9 mouse cellular contexts compared by ENCODE assay signal in genomic region chr7:4178438-4178837, GRCm38 (mm10). TPM values are rescaled to one million over a fixed set of nuclear protein-coding genes. Genes with fewer than 3 reads are reported as not detected.
A peak's percentile ranks its signal among the peaks of the same experiment; 100 is the strongest.
DNase-seq lines count a peak whose midpoint lies in the region; ATAC-seq and TF ChIP-seq lines count a peak whose summit lies in the region.
"Had no signal": no experiment of that assay in that cellular context is flagged by ENCODE, and none has a peak within 500 bp of the region (broad histone marks: within the 10 kb centered on the region; RNA-seq: fewer than 3 reads in every experiment).

No protein-coding gene starts in this region.

- peak; percentile 21 for DNase-seq in gastrocnemius, postnatal 14 days
- no peak for DNase-seq in gastrocnemius, adult 8-10 months (ENCODE audit: low spot score in 2 of 2)
- peak; percentile 77 for DNase-seq in 3T3-L1 (ENCODE audit: low read depth, low spot score)
- DNase-seq in brain, embryonic 14.5 days (ENCODE audit: low read depth): peak; percentile 11
- DNase-seq in limb, embryonic 10.5 days (ENCODE audit: low spot score): peak; percentile 49
- DNase-seq in spleen, postnatal 14 days (ENCODE audit: low spot score in 2 of 2): no peak
- no peak for DNase-seq in cerebellum, adult 8-10 months

- H3K4me1 ChIP-seq in limb, embryonic 10.5 days: no peaks in the 10 kb centered on the region

- TF ChIP-seq POLR2A in brain, embryonic 14.5 days (IDR thresholded peaks at IDR 0.05; ENCODE audit: borderline replicate concordance, extremely low read depth, insufficient read depth, insufficient read length, poor library complexity, severe bottlenecking): no peak

- no peak for TF ChIP-seq CTCF in brain, embryonic 14.5 days (IDR thresholded peaks at IDR 0.05; ENCODE audit: borderline replicate concordance, extremely low read depth, insufficient read depth, insufficient read length)

- no peaks in the 10 kb centered on the region for H3K27me3 ChIP-seq in limb, embryonic 10.5 days (ENCODE audit: low read depth, poor library complexity, severe bottlenecking)

- H3K27ac ChIP-seq in limb, embryonic 10.5 days: no peak overlapping the region

- H3K9me3 ChIP-seq in limb, embryonic 10.5 days (replicated peaks): no peaks in the 10 kb centered on the region

- no peaks in the 10 kb centered on the region for H3K36me3 ChIP-seq in limb, embryonic 10.5 days

- WGBS in limb, embryonic 10.5 days: 47% methylated on average over 3 of the region's 3 CpGs

- H3K4me3 ChIP-seq in limb, embryonic 10.5 days: no peak overlapping the region

- ATAC-seq in erythroblast, adult 5-6 weeks (replicated peaks; ENCODE audit: low FRiP score, poor library complexity, severe bottlenecking): no peak

- intact Hi-C loops in gastrocnemius, postnatal 14 days (cut with DNase I; ENCODE audit: low total_unique reads): no loop called here

RNA-seq across cellular contexts. Expression of gene Cdc42ep5, which starts 13.8 kb away (rescaled TPM):
- total RNA-seq in gastrocnemius, postnatal 14 days (2021): 1 to 10 TPM; 6.5 to 6.9 TPM
- total RNA-seq in gastrocnemius, adult 8-10 months (2022): 1 to 10 TPM; 1.5 to 2.2 (median 2.0) TPM
- 8.8 and 9.7 TPM in 2 replicates for polyA plus RNA-seq in brain, embryonic 14.5 days (2012; rRNA removed)
- polyA plus RNA-seq in limb, embryonic 10.5 days (2016; fragmentation: Nextera tagmentation; extraction: Ambion mirVana): 23.5 and 32.3 TPM in 2 replicates
- not detected in 2 replicates for total RNA-seq in erythroblast, adult 5-6 weeks (2015; ENCODE audit: low replicate concordance)
- total RNA-seq in erythroblast, adult 5-6 weeks (2017; ENCODE audit: low replicate concordance): not detected in 2 replicates

RNA-seq across cellular contexts. Expression of gene Leng9, which starts 28.3 kb away (rescaled TPM):
- 1 to 10 TPM; 2.1 to 2.3 TPM for total RNA-seq in gastrocnemius, postnatal 14 days (2021)
- total RNA-seq in gastrocnemius, adult 8-10 months (2022): 1 to 10 TPM; 1.8 to 2.4 (median 2.1) TPM
- 4.6 and 5.0 TPM in 2 replicates for polyA plus RNA-seq in brain, embryonic 14.5 days (2012; rRNA removed)
- polyA plus RNA-seq in limb, embryonic 10.5 days (2016; fragmentation: Nextera tagmentation; extraction: Ambion mirVana): 1.2 and 2.0 TPM in 2 replicates
- total RNA-seq in erythroblast, adult 5-6 weeks (2015; ENCODE audit: low replicate concordance): not detected in 2 replicates
- total RNA-seq in erythroblast, adult 5-6 weeks (2017; ENCODE audit: low replicate concordance): 0.77 and 1.7 TPM in 2 replicates

RNA-seq across cellular contexts. Expression of gene Leng8, which starts 41.6 kb away (rescaled TPM):
- 10 to 100 TPM; 26.9 to 33.9 TPM for total RNA-seq in gastrocnemius, postnatal 14 days (2021)
- 10 to 100 TPM; 23.8 to 30.8 (median 25.8) TPM for total RNA-seq in gastrocnemius, adult 8-10 months (2022)
- polyA plus RNA-seq in brain, embryonic 14.5 days (2012; rRNA removed): 501 and 507 TPM in 2 replicates
- polyA plus RNA-seq in limb, embryonic 10.5 days (2016; fragmentation: Nextera tagmentation; extraction: Ambion mirVana): 61.7 and 75.9 TPM in 2 replicates
- 147 and 153 TPM in 2 replicates for total RNA-seq in erythroblast, adult 5-6 weeks (2015; ENCODE audit: low replicate concordance)
- 144 and 160 TPM in 2 replicates for total RNA-seq in erythroblast, adult 5-6 weeks (2017; ENCODE audit: low replicate concordance)

RNA-seq across cellular contexts. Expression of gene Lilra5, which starts 59.1 kb away (rescaled TPM):
- total RNA-seq in gastrocnemius, postnatal 14 days (2021): under 1 TPM in 1 of 2 experiments, not detected in 1; 0.12 TPM
- not detected for total RNA-seq in gastrocnemius, adult 8-10 months (2022)
- 0.03 and 0.04 TPM in 2 replicates for polyA plus RNA-seq in brain, embryonic 14.5 days (2012; rRNA removed)
- not detected in 2 replicates for polyA plus RNA-seq in limb, embryonic 10.5 days (2016; fragmentation: Nextera tagmentation; extraction: Ambion mirVana)
- total RNA-seq in erythroblast, adult 5-6 weeks (2015; ENCODE audit: low replicate concordance): 1.5 and 1.7 TPM in 2 replicates
- total RNA-seq in erythroblast, adult 5-6 weeks (2017; ENCODE audit: low replicate concordance): 1.1 TPM in 1 of 2 replicates, not detected in the other
- total RNA-seq: left cerebral cortex, postnatal 14 days had no signal

RNA-seq across cellular contexts. Expression of gene Ttyh1, which starts 59.2 kb away (rescaled TPM):
- 1 to 10 TPM; 2.3 to 5.3 TPM for total RNA-seq in gastrocnemius, postnatal 14 days (2021)
- 1 to 10 TPM in 1 of 4 experiments, under 1 TPM in 3; 0.18 to 1.3 (median 0.75) TPM for total RNA-seq in gastrocnemius, adult 8-10 months (2022)
- 239 and 253 TPM in 2 replicates for polyA plus RNA-seq in brain, embryonic 14.5 days (2012; rRNA removed)
- polyA plus RNA-seq in limb, embryonic 10.5 days (2016; fragmentation: Nextera tagmentation; extraction: Ambion mirVana): 0.79 and 1.2 TPM in 2 replicates
- not detected in 2 replicates for total RNA-seq in erythroblast, adult 5-6 weeks (2015; ENCODE audit: low replicate concordance)
- 0.28 and 3.0 TPM in 2 replicates for total RNA-seq in erythroblast, adult 5-6 weeks (2017; ENCODE audit: low replicate concordance)

Comparison
In these comparisons a context has a peak if more than half of its experiments do, and no peak if none do; other contexts are left out.
1. DNase-seq: peak in gastrocnemius, postnatal 14 days (single experiment), 3T3-L1 (single experiment), brain, embryonic 14.5 days (single experiment) and limb, embryonic 10.5 days (single experiment); none in gastrocnemius, adult 8-10 months (0 of 2), spleen, postnatal 14 days (0 of 2) and cerebellum, adult 8-10 months (single experiment).
2. RNA of gene Leng8, which starts 41.6 kb away (total RNA-seq): 144 to 160 TPM in erythroblast, adult 5-6 weeks; 26.9 to 33.9 TPM in gastrocnemius, postnatal 14 days and 23.8 to 30.8 TPM in gastrocnemius, adult 8-10 months; every median in the first group is over 4 times any median in the second.